Mouse (Mus musculus) left cerebral cortex, postnatal 25 days (tissue): ENCODE results near the gene Sh3glb1. TPM values are rescaled to one million over a fixed set of nuclear protein-coding genes. Genes with fewer than 3 reads are reported as not detected.

ENCODE experiments used
- DNase-seq, 2 experiments: peaks; one replicate each; pipeline ENCODE4 v3.0.0; 2022; ENCODE audit warnings: low spot score in 2 of 2, mixed read lengths in 1 of 2
- intact Hi-C: fragments of 180-260 bp; cut with DNase I; formaldehyde crosslinking; loops from one replicate; pipeline ENCODE4 v1.15.1; 2025
- total RNA-seq, 2 experiments: library from RNA; stranded (reverse); gene quantifications; 2 replicates each; pipeline ENCODE4 v1.2.3; 2021

Gene Sh3glb1
- total RNA-seq, 2 experiments from 2014 or later: 65.1 to 68.2 TPM

GRCm38 (mm10) chr3:144635236-144635635 is 84.9 kb downstream of the Sh3glb1 start:
- intact Hi-C loops: no loop called here
- no peak for DNase-seq

Other genes with a start within 250 kb of the Sh3glb1 start
- gene Hs2st1, start 150.2 kb downstream of the Sh3glb1 start, total RNA-seq: 10 to 100 TPM; 49.4 to 52.5 TPM
- gene Selenof, start 150.0 kb downstream of the Sh3glb1 start, total RNA-seq: 100 to 1,000 TPM; 221 to 233 TPM
- under 1 TPM; 0.18 to 0.28 TPM for gene Clca3a1, start 40.6 kb upstream of the Sh3glb1 start, total RNA-seq
- under 1 TPM; 0.30 to 0.62 TPM for gene Clca3a2, start 99.2 kb upstream of the Sh3glb1 start, total RNA-seq
- not detected for gene Clca3b, start 129.0 kb upstream of the Sh3glb1 start, total RNA-seq
- gene Clca4b, start 212.2 kb upstream of the Sh3glb1 start, total RNA-seq: not detected